Mouse (Mus musculus): ENCODE results near the gene Ngp.

GRCm38 (mm10) chr9:110393295-110393694 is 26.3 kb upstream of the Ngp start:
- no peak for TF ChIP-seq POLR2A (IDR thresholded peaks at IDR 0.05; ENCODE audit: low read depth, low read length)
- no peak for TF ChIP-seq CTCF (IDR thresholded peaks at IDR 0.05; ENCODE audit: extremely low read depth, insufficient read length, insufficient replicate concordance, low read depth, low read length)
